Mouse (Mus musculus): ENCODE measurements around the gene Ankrd22. TPM values are rescaled to one million over a fixed set of nuclear protein-coding genes. Genes with fewer than 3 reads are reported as not detected.

The Ankrd22 gene
- polyA plus RNA-seq, 1 experiment = not detected

DNA sequence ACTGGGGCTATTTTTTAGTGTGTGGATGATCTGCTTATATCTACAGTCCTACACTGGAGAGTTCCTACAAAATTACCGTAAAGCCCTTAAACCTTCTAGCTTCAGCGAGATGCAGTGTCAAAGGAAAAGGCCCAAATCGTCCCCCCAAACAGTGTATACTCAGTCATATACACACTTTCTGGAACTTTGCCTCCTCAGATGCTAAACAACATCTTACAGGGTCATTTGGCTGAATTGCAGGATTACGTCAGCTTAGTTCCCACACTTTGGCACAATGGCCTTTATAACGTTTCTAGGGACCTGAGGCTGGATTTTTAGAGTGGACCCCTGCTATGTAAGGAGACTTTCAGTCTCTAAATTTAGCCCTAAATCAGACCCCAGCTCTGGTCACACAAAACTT is 16.6 kb upstream of the Ankrd22 start:
- Histone ChIP-seq H3K4me3 (ENCODE audit: insufficient read depth, low read length) (no peak overlapping the region), H3K4me1 (ENCODE audit: control insufficient read depth, insufficient read depth, low read length) (0 out of 2 replicates have a peak, but pooled peaks cover 3% of the 10 kb centered on the region), H3K27ac (ENCODE audit: insufficient read depth, low read depth, low read length) (no peak overlapping the region)
- TF ChIP-seq POLR2A (IDR thresholded peaks at IDR 0.05; ENCODE audit: borderline replicate concordance, low read depth, low read length) (no peak), CTCF (IDR thresholded peaks at IDR 0.05; ENCODE audit: low read depth, low read length) (no peak)

DNA sequence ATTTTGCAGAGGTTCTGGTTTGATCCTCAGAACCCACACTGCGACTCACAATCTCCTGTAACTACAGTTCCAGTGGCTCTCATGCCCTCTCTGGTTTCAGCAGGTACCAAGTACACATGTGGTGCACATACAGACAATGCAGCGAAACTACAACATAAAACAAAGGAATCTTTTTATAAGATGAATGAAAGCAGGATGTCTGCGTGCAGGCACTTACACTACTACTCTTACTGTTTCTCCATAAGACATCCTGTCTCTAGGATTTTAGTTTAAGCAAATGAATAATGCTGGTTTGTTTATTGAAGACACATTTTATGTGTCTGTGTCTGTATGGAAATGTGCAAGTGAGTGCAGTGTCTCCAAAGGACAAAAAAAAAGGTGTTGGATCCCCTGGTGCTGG is 15.4 kb upstream of the Ankrd22 start:
- Histone ChIP-seq H3K4me3 (ENCODE audit: insufficient read depth, low read length) (no peak overlapping the region), H3K4me1 (ENCODE audit: control insufficient read depth, insufficient read depth, low read length) (0 out of 2 replicates have a peak, but pooled peaks cover 3% of the 10 kb centered on the region), H3K27ac (ENCODE audit: insufficient read depth, low read depth, low read length) (no peak overlapping the region)
- no peak for TF ChIP-seq POLR2A (IDR thresholded peaks at IDR 0.05; ENCODE audit: borderline replicate concordance, low read depth, low read length)
- no peak for TF ChIP-seq CTCF (IDR thresholded peaks at IDR 0.05; ENCODE audit: low read depth, low read length)

DNA sequence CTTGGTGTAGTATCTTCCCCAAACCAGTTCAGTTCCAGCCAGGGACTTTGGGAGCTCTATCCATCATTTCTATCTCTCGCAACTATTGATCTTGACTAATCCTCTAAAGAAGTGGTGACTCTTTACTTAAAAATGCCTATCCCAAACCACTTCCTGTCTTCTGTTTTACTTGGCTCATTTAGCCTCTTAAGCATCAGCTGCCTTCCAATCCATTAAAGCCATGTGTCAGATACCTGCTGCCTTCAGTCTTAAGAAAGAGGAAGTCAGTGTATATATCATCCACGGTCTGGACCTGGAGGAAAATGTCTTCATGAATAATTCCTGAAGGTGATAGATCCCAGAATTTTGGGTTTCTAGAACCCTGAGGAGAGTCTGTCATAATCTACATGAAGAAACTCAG is 14.5 kb upstream of the Ankrd22 start:
- Histone ChIP-seq H3K27ac (ENCODE audit: insufficient read depth, low read depth, low read length) (no peak overlapping the region), H3K4me1 (ENCODE audit: control insufficient read depth, insufficient read depth, low read length) (0 out of 2 replicates have a peak, but pooled peaks cover 3% of the 10 kb centered on the region), H3K4me3 (ENCODE audit: insufficient read depth, low read length) (no peak overlapping the region)
- no peak for TF ChIP-seq CTCF (IDR thresholded peaks at IDR 0.05; ENCODE audit: low read depth, low read length)
- no peak for TF ChIP-seq POLR2A (IDR thresholded peaks at IDR 0.05; ENCODE audit: borderline replicate concordance, low read depth, low read length)

DNA sequence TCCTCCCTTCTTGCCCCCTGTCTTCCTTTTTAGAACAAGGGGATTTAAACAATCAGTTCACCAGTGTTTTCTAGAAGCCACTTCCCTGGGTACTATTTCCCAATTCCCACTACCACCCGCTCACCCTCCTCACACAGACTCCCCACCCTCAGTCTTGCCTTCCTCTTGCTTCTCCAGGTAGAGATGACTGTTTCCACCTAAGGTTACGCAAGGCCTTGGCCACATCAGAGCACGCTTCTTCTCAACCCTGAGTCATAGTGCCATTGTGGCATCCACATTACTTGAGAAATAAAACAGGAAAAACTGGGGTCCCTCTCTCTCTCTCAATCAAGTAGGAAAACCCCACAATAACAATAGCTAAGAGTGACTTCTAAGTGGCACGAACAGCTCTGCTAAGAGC is 13.3 kb upstream of the Ankrd22 start:
- Histone ChIP-seq H3K4me1 (ENCODE audit: control insufficient read depth, insufficient read depth, low read length) (0 out of 2 replicates have a peak, but pooled peaks cover 3% of the 10 kb centered on the region), H3K4me3 (ENCODE audit: insufficient read depth, low read length) (no peak overlapping the region), H3K27ac (ENCODE audit: insufficient read depth, low read depth, low read length) (no peak overlapping the region)
- TF ChIP-seq POLR2A (IDR thresholded peaks at IDR 0.05; ENCODE audit: borderline replicate concordance, low read depth, low read length) (no peak), CTCF (IDR thresholded peaks at IDR 0.05; ENCODE audit: low read depth, low read length) (no peak)

DNA sequence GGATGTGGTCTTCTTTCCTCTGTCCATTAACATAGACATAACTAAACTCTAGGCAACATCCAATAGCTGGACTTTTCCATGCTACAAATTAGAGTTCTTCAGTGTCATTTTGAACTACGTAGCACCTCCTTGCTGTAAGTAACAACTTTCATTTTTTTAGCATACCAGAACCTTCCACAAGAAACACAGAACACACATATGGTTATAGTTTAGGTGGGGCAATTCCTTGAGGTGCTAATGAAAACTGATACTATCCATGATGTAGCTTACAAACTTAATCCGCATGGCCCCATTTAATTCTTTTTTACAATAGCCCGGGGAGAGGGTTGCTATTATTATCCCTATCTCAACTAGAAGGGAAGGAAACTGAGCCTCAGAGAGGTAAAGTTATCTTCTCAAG is 8.2 kb upstream of the Ankrd22 start:
- Histone ChIP-seq H3K4me1 (ENCODE audit: control insufficient read depth, insufficient read depth, low read length) (peaks cover 7% of the 10 kb centered on the region), H3K27ac (ENCODE audit: insufficient read depth, low read depth, low read length) (no peak overlapping the region), H3K4me3 (ENCODE audit: insufficient read depth, low read length) (no peak overlapping the region)
- TF ChIP-seq POLR2A (IDR thresholded peaks at IDR 0.05; ENCODE audit: borderline replicate concordance, low read depth, low read length) (no peak), CTCF (IDR thresholded peaks at IDR 0.05; ENCODE audit: low read depth, low read length) (no peak)

DNA sequence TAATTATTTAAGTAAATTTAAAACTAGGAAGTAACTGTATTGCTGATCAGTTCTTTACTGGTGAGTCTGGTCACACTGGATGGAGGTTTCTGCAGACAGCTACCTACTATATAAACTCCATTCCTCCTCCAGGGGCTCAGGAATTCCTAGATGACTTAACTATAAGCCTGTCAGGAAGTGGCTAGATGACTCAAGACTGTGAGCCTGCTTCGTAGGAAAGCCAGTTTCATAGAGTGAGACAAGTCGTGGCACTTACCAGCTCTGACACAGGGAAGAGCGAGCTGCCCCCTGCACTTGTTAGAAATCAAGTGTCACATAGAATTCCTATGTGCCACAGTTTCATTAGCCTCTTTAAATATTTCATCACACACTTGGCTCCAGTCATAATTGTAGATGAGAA is 5.3 kb upstream of the Ankrd22 start:
- Histone ChIP-seq H3K4me1 (ENCODE audit: control insufficient read depth, insufficient read depth, low read length) (peaks cover 21% of the 10 kb centered on the region), H3K4me3 (ENCODE audit: insufficient read depth, low read length) (no peak overlapping the region), H3K27ac (ENCODE audit: insufficient read depth, low read depth, low read length) (no peak overlapping the region)
- TF ChIP-seq CTCF (IDR thresholded peaks at IDR 0.05; ENCODE audit: low read depth, low read length) = no peak
- no peak for TF ChIP-seq POLR2A (IDR thresholded peaks at IDR 0.05; ENCODE audit: borderline replicate concordance, low read depth, low read length)

DNA sequence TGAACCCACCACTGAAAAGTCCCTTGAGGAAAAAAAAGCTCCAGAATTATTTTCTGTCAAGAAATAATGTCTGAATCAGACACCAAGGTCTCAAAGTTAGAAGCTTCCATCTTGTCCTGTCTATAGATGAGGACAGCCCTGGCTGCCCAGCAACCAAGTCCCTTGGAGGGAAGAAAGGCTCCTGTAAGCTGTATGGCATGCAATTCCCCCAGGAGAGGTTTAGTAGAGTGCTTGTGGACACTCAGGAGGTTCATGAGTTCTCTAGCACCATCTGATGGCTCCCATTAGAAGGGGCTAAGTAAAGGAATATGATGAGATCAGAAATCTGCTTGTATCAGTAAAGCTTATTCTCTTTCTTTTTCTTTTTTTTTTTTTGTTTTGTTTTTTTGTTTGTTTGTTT is 3.3 kb upstream of the Ankrd22 start:
- peaks cover 24% of the 10 kb centered on the region for H3K4me1 ChIP-seq (ENCODE audit: control insufficient read depth, insufficient read depth, low read length)
- H3K4me3 ChIP-seq (ENCODE audit: insufficient read depth, low read length) = no peak overlapping the region
- no peak for TF ChIP-seq POLR2A (IDR thresholded peaks at IDR 0.05; ENCODE audit: borderline replicate concordance, low read depth, low read length)
- TF ChIP-seq CTCF (IDR thresholded peaks at IDR 0.05; ENCODE audit: low read depth, low read length) = no peak
- no peak overlapping the region for H3K27ac ChIP-seq (ENCODE audit: insufficient read depth, low read depth, low read length)

DNA sequence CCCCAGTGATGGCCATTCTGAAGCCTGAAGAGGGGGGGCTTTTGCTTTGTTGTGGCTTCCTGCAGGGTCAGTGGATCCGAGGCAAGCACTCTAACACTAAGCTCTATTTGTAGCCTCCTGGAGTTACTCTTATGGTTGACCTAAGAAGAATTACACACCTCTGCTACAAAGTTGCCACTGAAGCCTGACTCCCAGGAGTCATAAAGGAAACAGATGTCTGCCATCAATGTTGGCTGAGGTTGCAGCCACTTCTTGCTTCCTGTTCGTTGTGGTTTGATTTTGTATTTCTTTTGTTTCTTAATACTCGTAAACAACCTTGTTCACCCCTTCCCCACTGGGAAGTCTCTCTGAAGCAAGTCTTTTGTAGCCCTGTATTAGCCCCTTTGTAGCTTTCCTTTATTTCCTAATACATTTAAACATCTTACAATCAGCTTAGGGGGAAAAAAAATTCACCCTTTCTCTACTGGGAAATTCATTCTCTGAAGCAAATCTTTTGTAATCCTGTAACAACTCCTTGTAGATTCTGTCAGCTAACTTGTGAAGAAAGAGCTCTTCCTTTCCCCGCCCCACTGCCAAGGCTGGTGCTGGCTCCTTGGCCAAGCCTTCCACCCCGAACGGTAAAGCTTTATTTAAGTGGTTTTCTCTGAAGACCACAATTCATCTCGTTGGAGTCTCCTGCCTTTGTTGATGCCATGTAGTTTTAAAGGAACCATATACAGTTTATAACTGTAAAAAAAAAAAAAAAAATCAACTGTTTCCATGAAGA is 2.2 kb upstream of the Ankrd22 start:
- Histone ChIP-seq H3K4me1 (ENCODE audit: control insufficient read depth, insufficient read depth, low read length) (peaks cover 22% of the 10 kb centered on the region), H3K4me3 (ENCODE audit: insufficient read depth, low read length) (no peak overlapping the region), H3K27ac (ENCODE audit: insufficient read depth, low read depth, low read length) (no peak overlapping the region)
- TF ChIP-seq POLR2A (IDR thresholded peaks at IDR 0.05; ENCODE audit: borderline replicate concordance, low read depth, low read length) = no peak
- TF ChIP-seq CTCF (IDR thresholded peaks at IDR 0.05; ENCODE audit: low read depth, low read length) = no peak

DNA sequence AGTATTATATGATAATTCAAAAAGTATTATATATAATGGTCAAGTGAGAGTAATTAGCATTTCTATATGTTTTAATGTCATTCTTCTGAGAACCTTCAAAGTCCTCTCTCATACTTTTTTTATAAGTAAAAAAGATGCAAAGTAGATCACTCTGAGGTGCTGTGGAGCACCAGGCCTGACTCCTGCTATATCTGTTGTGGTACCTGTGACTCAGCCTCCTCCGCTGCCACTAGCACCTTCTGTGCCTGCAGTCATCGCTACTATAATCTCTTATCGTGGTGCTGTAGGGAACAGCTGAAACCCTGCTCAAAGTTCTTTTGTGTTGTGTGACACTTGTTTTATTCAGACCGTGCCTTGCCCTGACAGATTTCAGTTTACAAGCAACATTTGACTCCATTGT is 533 bp upstream of the Ankrd22 start:
- no peak for TF ChIP-seq CTCF (IDR thresholded peaks at IDR 0.05; ENCODE audit: low read depth, low read length)
- TF ChIP-seq POLR2A (IDR thresholded peaks at IDR 0.05; ENCODE audit: borderline replicate concordance, low read depth, low read length) = no peak
- H3K27ac ChIP-seq (ENCODE audit: insufficient read depth, low read depth, low read length) = no peak overlapping the region

DNA sequence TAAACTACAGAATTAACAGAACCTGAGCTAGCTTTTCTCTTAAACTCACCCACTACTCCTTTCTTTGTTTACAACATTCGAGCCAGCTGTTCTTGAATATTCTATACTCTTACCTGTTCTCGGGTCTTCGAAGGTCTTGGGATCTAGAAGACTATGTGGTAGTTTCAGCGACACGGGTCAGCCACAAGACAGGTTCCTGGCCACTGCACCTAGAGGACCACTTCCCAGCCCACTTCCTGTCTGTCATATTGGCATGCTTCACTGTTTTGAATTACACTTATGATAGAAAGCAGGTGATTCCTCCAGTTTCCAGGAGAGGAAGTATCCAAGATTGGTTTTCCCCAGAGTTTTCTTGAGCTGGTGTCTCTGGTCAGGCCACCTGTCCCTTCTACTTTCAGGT is 3.2 kb downstream of the Ankrd22 start:
- Histone ChIP-seq H3K27ac (ENCODE audit: insufficient read depth, low read depth, low read length) (no peak overlapping the region), H3K4me3 (ENCODE audit: insufficient read depth, low read length) (no peak overlapping the region), H3K4me1 (ENCODE audit: control insufficient read depth, insufficient read depth, low read length) (peaks cover 11% of the 10 kb centered on the region)
- TF ChIP-seq POLR2A (IDR thresholded peaks at IDR 0.05; ENCODE audit: borderline replicate concordance, low read depth, low read length) (no peak), CTCF (IDR thresholded peaks at IDR 0.05; ENCODE audit: low read depth, low read length) (no peak)

More for the DNA sequence above, 533 bp upstream of the Ankrd22 start:
- H3K4me1 ChIP-seq (ENCODE audit: control insufficient read depth, insufficient read depth, low read length) = peaks cover 20% of the 10 kb centered on the region
- H3K4me3 ChIP-seq (ENCODE audit: insufficient read depth, low read length) = no peak overlapping the region
